Mouse (Mus musculus) hematopoietic stem cell, adult 5-6 weeks (primary cell): ENCODE measurements around the gene Crebl2. TPM values are rescaled to one million over a fixed set of nuclear protein-coding genes. Genes with fewer than 3 reads are reported as not detected.

Experiments
- ATAC-seq, 2 experiments: fragments of 125-278 bp in 1 of 2; replicated peaks in 1 of 2; 2 replicates each; pipeline ENCODE4 v1.8.0; 2016 to 2017; ENCODE audit warnings: inconsistent platforms in 2 of 2, mild to moderate bottlenecking in 2 of 2, moderate number of reproducible peaks in 2 of 2, low read depth in 1 of 2, moderate TSS enrichment in 1 of 2; ENCODE audit not compliant: low FRiP score in 2 of 2, poor library complexity in 2 of 2, severe bottlenecking in 2 of 2, insufficient read depth in 1 of 2, low TSS enrichment in 1 of 2
- total RNA-seq: library from RNA; stranded (forward); fragments of 172-1452, 232-1000 nt; gene quantifications from 2 replicates; pipeline ENCODE4 v1.2.3, GENCODE M21; 2017

Crebl2 gene
- 12.0 and 15.4 TPM in 2 replicates for total RNA-seq

DNA sequence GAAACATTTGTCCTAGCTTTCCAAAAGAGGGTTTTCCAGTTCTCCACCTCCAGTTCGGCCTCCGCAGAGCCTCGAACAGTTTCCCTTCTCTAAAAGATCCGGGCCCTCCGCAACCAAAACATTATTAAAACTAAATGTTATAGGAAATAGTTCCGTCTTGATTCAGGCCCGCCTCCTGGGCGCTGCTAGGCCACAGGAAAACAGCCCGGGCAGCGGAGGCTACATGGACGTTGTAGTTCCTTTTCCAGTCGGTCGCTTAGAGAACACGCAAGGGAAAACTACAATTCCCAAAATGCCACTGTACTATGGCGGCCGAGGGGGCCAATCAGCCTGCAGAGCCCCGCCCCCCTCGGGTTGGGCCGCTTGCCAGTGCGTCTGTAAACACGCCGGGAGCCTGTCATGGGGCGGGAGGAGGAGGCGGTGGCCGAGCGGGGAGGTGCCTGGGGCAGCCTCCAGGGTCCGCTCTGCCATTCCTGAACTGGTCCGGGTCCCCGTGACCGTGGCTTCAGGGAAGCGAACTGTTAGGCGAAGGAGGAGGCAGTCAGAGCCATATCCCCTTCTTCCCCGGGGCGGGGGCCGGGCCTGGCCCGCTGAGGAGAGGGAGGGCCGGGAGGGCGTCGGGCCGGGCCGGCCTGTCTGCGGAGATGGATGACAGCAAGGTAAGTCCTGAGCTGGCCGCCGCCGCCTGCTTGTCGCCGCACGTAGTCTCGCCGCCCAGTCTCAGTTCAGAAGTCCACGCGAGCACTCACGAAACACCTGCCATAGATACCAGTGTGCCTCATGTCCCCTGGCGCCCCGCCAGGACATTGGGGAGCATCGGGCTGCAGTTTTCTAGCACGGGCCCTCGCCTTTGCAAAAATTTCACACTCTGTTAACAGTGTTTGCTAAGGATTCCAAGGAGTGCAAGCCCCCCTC is at the start of gene Crebl2:
Crebl2 (plus strand) TSS at position 369 of the 915 bp plus-strand sequence.
- peak; percentile 91 to 94 for ATAC-seq

DNA sequence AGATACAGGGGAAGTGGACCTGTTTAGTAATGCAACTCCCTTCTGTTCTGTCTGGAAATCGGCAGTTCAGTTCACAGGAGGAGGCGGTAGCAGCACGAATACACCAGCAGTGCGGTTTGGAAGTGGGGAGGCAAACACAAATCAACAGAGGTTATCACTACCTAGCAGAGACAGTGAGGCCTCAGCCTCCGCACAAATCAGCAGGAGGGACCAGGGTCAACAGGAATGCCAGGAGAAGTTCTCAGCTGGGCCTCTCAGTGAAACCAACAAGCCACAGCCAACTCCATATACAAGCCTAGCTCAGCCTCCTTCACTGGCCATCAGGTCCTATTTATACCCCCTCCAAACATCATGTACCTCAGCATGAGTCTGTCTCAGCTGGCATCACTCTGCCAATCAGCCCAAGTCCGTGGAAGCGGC is 48.5 kb upstream of the Crebl2 start:
- no peak for ATAC-seq

DNA sequence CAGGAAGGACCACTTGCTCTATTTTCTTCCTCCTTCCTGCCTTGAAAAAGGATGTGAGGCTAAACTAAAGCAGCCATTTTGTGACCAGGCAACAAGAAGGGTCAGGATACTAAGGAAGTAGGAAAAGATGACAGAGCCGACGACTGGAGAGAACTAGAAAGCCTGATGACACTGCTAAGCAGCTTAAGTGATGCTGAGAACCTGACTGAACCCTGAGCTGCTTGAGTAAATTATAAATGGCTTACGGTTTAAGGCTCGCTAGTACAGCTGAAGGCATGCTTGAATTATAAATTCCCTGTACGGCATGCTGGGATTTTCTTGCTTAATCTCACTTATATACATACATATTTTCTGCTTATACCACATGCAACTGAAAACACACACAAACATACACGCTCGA is 47.1 kb upstream of the Crebl2 start:
- no peak for ATAC-seq

DNA sequence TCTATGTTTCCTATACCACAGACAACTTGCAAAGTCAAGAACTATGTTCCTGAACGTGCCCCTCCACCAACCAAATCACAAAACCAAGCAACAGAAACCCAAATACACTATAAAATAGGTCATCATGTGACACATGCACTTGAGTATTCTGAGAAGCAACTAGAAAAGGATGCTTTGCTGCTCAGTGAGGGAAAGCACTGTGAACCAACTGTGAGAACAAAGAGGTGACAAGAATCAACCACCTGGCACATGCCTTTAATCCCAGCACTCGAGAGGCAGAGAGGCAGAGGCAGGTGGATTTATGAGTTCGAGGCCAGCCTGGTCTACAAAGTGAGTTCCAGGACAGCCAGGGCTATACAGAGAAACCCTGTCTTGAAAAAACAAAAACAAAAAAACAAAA is 43.5 kb upstream of the Crebl2 start:
- ATAC-seq: no peak

DNA sequence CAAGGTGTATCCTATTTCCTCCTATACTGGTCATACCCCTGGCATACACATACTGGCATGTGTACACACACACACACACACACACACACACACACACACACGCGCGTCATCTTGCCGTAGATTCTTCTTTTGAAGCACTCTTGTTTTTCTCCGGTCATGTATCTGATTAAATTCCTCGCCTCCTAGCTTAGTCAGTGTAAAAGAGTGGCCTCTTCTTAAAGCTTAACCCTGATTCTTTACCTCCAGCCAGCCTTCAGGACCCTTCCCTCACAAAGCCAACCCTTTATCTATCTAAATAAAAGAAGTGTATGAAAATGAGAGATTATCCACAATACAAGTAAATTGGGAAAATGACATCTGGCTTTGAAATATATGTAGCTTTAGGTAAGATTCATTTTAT is 40.9 kb upstream of the Crebl2 start:
- no peak for ATAC-seq

DNA sequence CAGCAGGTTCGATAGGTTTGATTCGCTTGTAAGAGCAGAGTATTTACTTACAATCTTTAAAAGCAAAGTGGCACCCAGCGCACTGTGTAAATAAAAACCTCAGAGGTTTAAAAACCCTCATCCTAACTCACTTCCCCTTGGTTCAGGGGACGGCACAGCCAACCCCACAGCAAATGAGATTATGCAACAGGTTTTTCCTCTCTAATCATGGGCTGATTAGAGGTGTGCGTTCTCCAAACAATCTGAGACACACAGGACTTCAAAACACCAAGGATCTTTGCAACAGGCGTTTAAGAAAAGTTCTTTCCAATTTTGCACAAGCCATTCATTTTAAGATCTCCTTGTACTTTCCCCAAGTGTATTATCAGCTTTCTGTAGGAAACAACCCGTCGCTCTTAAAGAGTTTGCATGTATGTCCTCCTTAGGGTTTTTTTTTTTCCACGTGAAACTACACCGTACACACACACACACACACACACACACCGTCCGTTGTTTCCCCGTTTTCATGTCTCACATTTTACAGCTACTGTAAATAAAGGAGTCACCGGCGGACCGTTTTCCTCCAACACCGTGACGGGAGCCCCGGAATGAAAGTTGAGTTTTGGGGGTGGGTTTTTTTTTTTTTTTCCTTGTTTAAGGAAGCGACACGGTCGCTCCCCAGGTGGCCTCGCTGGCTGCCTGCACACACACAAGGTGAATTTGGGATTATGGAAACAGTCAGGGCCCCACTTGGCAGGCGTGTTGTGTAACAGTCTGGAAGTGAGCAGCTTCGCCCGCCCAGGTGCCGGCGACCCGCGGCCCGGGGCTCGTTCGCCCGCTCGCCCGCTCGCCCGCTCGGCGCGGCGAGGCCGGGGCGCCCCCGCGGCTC is 38.5 kb upstream of the Crebl2 start:
- ATAC-seq: peak; percentile 61 to 68

DNA sequence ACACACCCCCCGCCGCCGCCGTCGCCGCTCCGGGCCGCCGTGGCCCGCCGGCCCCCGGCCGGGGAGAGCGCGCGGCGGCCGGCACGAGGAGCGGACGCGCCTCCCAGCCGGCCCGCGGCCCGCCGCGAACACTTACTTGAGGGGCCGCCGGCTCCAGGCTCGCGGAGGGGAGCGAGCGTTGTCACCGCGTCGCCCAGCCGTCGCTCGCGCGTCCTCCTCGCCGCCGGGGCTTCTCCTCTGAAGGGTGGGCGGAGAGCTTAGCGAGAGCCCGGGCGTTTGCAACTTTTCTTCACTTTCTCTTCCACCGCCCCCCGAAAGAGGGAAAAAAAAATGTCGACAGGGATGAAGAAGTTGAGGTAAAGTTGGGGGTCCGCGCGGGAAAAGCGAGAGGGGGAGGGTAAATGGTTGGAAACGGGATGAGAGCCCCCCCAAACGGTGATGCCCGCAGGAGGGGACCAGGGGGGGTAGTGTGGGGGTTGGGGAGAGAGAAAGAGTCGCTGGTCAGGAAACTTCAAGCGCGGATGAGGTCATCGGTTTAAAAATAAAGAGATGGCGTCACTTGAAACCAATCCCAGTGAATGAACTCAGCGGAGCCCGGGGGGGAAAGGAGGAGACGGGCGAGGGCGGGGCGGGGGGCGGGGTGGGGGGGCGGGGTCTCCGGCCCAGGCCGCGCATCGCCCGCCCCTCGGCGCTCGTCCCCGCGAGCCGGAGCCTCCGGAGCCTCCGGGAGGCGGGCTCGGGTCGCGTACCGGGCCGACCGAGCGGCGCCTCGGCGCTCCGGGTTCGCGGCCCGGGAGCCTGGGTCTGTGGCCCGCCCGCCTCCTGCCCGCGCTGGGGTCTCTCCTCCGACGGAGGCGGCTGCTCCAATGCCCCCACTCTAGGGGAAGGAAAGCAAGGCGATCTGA is 37.6 kb upstream of the Crebl2 start, which contains the start of gene Dusp16:
Dusp16 (minus strand) TSS at position 485 of the 905 bp plus-strand sequence.
- peak; percentile 29 to 61; a peak in 3 of 4 replicates for ATAC-seq

DNA sequence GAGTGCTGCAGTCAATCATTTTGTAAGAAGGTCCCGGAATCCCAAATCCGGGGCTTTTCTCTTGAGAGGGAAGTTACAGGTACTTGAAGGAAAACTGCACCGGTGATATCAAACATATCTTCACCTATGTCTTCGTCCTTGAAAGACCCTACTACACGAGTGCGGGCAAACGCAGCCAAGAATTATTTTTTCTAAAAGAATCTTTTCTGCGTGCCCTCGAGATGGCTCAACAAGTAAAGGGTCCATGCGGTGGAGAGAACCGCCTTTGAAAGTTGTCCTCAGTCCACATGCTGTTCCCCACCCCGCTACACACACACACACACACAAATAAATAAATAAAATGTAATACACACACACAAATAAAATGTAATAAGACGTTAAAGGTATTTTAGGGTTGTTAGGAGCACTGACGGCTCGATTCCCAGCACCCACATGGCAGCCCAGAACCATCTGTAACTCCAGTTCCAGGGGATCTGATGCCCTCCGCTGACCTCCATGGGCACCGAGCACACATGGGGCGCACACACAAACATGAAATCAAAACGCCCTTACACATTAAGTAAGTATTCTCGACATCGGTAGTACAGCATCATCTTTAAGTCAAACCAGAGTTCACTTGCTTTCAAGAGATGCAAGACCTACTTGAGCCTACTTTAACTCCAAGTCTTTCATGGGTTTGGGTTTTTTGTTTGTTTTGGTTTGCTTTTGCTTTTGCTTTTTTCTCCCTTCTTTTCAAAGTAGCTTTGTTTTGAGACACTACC is 36.7 kb upstream of the Crebl2 start:
- no peak for ATAC-seq

DNA sequence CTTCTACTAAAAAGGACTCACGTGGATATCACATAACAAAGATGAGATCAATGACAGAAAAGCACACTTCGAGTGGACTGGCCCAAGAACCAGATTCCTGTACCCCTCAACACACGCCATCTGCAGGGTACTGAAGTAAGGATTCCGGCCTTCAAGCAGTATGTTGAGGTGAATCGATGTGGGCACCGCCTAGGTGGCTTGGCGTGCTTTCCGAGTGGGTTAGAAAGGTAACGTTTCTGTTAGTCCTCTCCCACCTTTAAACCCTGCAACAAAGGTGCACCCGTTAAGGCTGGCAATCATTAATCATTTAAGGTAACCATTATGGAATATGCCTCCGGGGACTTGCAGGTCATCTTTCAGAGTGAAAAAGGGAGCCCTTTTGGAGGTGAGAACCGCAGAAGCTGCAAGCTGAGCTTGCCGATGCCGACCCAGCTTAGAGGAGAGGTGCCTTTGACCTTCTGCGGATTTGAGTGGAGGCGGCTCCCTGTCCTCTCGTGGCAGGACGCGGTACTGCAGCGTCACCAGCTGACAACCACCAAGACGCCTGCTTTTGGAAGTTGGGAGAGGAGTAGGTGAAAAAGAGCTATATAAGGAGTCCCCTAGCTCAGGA is 35.9 kb upstream of the Crebl2 start:
- ATAC-seq: peak; percentile 52 to 72

DNA sequence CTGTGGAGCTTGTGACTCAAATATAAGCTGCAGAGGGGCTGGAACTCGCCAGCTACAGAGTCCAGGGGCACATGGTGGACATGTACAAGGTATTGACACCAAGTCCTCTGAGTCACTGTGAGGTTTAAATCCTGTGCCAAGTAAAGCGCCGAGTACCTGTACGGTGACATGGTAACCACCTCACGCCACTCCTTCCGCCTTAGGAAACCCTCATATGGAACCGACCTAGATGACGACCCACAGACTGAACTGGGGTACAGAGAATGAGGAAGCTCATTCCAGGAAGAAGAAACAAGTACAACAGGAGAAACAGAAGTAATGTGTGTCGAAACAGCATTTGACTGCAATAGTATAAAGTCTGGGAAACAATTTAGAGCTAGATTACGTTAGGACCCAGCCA is 33.7 kb upstream of the Crebl2 start:
- peak; percentile 80 to 83 for ATAC-seq

DNA sequence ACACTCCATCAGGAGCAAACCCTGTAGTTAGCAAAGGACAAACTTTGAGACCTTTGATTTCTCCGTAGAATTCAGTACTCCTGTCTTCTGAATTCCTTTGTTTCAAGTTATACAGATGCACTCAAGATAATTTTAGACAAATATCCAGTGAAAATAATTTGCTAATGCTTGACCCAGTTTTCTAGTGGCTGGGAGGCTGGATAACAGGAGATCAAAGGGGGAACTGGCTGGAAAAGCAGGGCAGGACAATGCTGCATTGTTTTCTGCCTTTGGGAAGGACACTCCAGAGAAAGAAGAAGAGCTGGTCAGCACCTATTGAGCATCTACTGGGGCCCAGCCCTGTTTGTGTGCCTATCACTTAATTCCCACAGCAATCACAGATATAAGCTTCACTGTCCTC is 28.5 kb upstream of the Crebl2 start:
- no peak for ATAC-seq

DNA sequence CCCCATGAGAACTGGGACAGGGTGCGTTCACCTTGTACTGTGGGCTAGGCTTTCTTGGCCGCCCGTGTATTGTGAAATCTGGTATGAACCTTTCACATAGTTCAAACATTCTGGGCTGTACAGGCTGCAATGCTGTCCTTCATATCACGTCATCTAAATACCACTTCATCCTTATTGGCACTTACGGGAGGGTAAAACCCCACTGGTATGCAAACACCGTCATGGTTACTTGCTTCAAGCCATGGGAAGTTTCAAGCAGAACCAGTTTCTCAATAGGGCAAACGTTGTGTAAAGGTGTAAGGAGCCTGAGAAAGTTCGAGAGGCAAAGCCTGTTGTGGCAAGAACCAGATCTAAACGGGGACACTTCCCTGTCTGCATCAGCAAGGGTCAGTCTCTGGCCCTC is 27.3 kb upstream of the Crebl2 start:
- ATAC-seq: peak in 1 of 2 experiments; percentile 50; a peak in 1 of 4 replicates

DNA sequence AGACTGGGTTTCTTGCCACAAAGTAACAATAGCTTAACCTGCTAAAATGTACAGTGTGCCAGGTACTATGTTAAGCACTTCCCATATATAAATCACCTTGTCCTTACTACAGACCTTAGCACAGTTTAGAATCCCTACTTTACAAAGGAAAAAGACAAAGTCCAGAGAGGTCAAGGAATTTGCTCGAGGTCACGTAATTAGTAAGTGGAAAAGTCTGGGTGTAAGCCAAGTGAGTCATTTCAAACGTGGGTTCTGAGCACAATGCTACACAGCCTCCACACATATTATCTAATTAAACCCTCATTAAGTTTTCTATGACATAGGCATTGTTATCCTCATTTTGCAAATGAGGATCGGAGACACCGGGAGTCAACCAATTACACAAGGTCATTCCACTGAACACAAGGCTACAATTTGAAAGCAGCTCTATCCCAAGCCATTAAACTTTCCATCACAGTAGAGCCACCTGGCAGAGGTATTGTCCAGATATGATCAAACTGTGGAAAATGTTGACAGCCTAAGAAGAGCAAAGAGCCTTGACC is 25.1 kb upstream of the Crebl2 start:
- ATAC-seq: no peak

DNA sequence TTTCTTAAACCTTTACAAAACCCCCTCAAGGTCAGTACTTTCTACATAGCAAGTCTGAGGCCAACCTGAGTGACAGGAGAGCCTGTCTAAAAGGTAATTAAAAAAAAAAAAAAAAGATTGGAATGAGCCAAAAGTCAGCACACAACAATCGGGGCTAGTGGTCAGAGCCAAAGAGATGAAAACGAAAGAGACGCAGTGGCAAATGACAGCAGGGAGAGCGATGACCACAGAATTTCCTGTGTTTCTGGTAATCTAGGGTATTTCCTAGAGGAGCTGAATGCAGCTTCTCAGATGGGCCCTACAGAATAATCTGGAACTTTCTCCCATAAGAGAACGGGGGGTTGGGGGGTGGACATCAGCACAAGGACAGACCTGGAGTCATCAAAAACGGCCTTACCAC is 23.8 kb upstream of the Crebl2 start:
- no peak for ATAC-seq

DNA sequence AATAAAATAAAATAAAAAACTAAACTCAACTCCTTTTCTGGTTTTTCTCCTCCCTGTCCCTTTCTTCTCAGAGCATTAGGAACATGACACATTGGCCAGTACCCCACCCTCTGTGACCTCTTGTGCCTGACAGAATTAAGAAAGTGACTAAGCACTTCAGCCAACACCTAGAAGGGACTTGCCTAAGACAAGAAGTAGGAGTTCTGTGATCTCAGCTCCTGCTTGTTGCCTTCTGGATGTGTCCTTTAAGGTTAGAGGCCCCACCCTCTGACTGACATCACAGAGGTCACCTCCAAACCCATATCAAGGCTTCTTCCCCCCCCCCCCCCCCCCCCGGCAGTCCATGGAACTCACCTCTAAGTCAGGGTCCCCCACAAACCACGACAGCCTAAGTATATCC is 22.9 kb upstream of the Crebl2 start:
- ATAC-seq: no peak

DNA sequence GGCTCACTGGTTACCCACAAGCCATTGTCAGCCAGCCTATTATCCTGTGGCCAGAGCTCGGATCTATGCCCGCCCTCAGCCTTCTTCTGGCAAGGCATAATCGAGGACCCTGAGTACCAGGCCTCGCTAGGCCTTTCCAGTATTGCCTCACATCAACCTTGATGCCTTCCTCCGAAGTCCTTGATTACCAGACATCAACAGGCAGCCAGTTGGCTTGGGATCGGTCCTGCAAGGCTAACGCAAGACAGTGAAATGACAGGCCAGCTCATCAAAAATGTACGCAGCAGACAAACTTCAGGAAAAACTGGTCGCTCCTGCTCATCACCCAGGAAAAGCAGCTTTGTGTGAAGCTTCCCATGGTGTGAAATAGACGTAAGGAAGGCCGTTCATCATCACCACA is 22.2 kb upstream of the Crebl2 start:
- ATAC-seq: no peak
